Mouse (Mus musculus): ENCODE measurements at regions not wholly inside any gene's neighbourhood (a gene's known extent, or its start where the extent isn't known, plus 50 kb on each side); places are given as distances from the start of the nearest gene placed in this dataset.

DNA sequence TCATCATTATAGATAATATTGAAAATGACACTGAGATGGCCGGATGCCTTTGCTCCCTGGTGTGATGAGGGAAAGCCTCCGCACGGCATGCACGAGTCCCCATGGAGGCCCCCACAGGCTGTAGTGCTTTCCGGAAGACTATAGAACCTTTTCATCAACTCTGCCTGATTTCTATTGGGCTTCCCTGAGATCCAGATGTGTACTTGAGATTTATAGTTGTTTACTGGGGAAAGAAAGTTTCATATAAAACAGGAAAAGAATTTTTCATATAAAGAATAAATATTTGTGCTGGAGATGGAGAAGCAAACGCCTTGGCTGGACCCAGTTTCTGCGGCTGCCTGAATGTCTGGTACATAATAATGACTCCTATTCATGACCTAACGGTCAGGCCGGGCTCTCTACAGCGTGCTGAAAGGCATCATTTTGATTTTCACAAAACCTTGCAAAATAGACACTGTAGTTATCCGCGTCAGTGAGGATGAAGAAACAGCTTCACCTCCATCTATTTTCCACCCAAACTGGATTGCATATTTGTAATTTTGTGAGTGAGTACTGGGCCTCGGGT is 113.7 kb upstream of the Rasgrp1 start:
- no peak for TF ChIP-seq CTCF (IDR thresholded peaks at IDR 0.05; ENCODE audit: low read depth, low read length)
- TF ChIP-seq POLR2A (IDR thresholded peaks at IDR 0.05; ENCODE audit: extremely low read depth, insufficient read depth, low read length), result no peak

Measured in liver, adult 2 months (tissue).